Comparison of ENCODE assay signal across 10 mouse cellular contexts in the genomic region with DNA sequence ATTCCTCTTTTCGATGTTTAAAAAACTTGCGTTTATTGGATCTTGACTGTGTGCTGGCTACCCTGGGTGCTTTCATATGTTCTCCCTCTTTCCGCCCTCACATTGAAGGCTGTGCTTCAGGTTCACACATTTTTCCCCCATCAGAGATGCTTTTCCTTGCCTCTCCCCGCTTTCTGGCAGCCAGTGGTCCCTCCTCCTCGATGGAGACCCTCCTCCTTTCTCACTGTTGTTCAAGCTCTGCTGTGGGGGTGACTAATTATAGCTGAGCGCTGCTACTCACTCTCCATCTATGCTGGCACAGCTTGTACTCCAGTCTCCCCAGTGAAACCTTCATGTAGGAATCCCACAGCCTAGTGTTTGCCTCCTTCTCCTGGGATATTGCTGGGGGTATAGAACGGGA. TPM values are rescaled to one million over a fixed set of nuclear protein-coding genes. Genes with fewer than 3 reads are reported as not detected.
DNase-seq lines count a peak whose midpoint lies in the region; ATAC-seq and TF ChIP-seq lines count a peak whose summit lies in the region.
"Had no signal": no experiment of that assay in that cellular context is flagged by ENCODE, and none has a peak within 500 bp of the region (broad histone marks: within the 10 kb centered on the region; RNA-seq: fewer than 3 reads in every experiment).

No protein-coding gene starts in this region.

- peaks cover 40% of the 10 kb centered on the region for H3K79me3 ChIP-seq in C2C12 (ENCODE audit: low read depth)

- H3K27me3 ChIP-seq in heart, embryonic 16.5 days (ENCODE audit: control insufficient read depth, insufficient read depth, low read length): peaks cover 2% of the 10 kb centered on the region; the same call in 1 of the 2 replicates
- H3K27me3 ChIP-seq in C2C12 (ENCODE audit: control insufficient read depth, insufficient read depth, insufficient read length): no peaks in the 10 kb centered on the region
- no peaks in the 10 kb centered on the region for H3K27me3 ChIP-seq in embryonic facial prominence, embryonic 14.5 days (replicated peaks; ENCODE audit: control insufficient read depth, insufficient read depth, low read length)
- H3K27me3 ChIP-seq in limb, embryonic 11.5 days (ENCODE audit: control insufficient read depth, insufficient read depth, low read length): no peaks in the 10 kb centered on the region

- peaks cover 81% of the 10 kb centered on the region for H3K79me2 ChIP-seq in C2C12 (ENCODE audit: control insufficient read depth, insufficient read depth)

- peak overlapping the region; percentile 73; the same call in 1 of the 2 replicates for H3K4me3 ChIP-seq in heart, embryonic 16.5 days (ENCODE audit: low read length)
- H3K4me3 ChIP-seq in C2C12 (ENCODE audit: insufficient read depth, poor library complexity, severe bottlenecking): peak overlapping the region; percentile 77
- H3K4me3 ChIP-seq in embryonic facial prominence, embryonic 14.5 days (ENCODE audit: low read depth, low read length): peak overlapping the region; percentile 51; the same call in 1 of the 2 replicates
- H3K4me3 ChIP-seq in limb, embryonic 11.5 days (ENCODE audit: low read depth, low read length): no peak overlapping the region

- no peak for TF ChIP-seq CTCF in C2C12 (IDR thresholded peaks at IDR 0.05; ENCODE audit: control insufficient read depth, insufficient read depth, insufficient read length)

- WGBS in heart, embryonic 16.5 days: 26% methylated on average over 7 of the region's 7 CpGs
- 33% methylated on average over 7 of the region's 7 CpGs for WGBS in embryonic facial prominence, embryonic 14.5 days
- WGBS in limb, embryonic 11.5 days: 42% methylated on average over 7 of the region's 7 CpGs

- no peak for DNase-seq in heart, adult 8-10 months (ENCODE audit: low spot score)
- DNase-seq in embryonic facial prominence, embryonic 14.5 days (ENCODE audit: low spot score): no peak
- no peak for DNase-seq in limb, embryonic 11.5 days (ENCODE audit: low spot score)
- DNase-seq in urinary bladder, postnatal 4 days (ENCODE audit: low spot score in 2 of 2): no peak
- no peak for DNase-seq in urinary bladder, postnatal 25 days (ENCODE audit: low spot score)
- DNase-seq: kidney, adult 18-20 months; lung, postnatal 36 days had no signal

- no peak overlapping the region for H3K27ac ChIP-seq in heart, embryonic 16.5 days (ENCODE audit: low read length)
- no peak overlapping the region for H3K27ac ChIP-seq in embryonic facial prominence, embryonic 14.5 days (replicated peaks; ENCODE audit: low read depth, low read length)
- no peak overlapping the region for H3K27ac ChIP-seq in limb, embryonic 11.5 days (replicated peaks; ENCODE audit: low read depth, low read length)

- peak overlapping the region; percentile 28 for H3ac ChIP-seq in C2C12 (ENCODE audit: control insufficient read depth, insufficient read length, low read depth)

- no peak for ATAC-seq in heart, embryonic 16.5 days (replicated peaks; ENCODE audit: extremely low read depth, insufficient read depth, low FRiP score)
- no peak for ATAC-seq in embryonic facial prominence, embryonic 14.5 days (ENCODE audit: low read depth)
- no peak for ATAC-seq in limb, embryonic 11.5 days (ENCODE audit: insufficient number of reproducible peaks, low FRiP score, low TSS enrichment, low read depth)
- no peak for ATAC-seq in granulocyte monocyte progenitor cell, adult 5-6 weeks (replicated peaks; ENCODE audit: poor library complexity, severe bottlenecking)

- peaks cover 33% of the 10 kb centered on the region for H3K4me1 ChIP-seq in heart, embryonic 16.5 days (ENCODE audit: control insufficient read depth, insufficient read depth, low read length)
- peaks cover 20% of the 10 kb centered on the region for H3K4me1 ChIP-seq in embryonic facial prominence, embryonic 14.5 days (ENCODE audit: control insufficient read depth, insufficient read depth, low read length)
- peaks cover 22% of the 10 kb centered on the region for H3K4me1 ChIP-seq in limb, embryonic 11.5 days (ENCODE audit: control insufficient read depth, insufficient read depth, low read length)

- peak overlapping the region; percentile 87 for H3K4me2 ChIP-seq in heart, embryonic 16.5 days (ENCODE audit: low read depth, low read length)
- peak overlapping the region; percentile 98 for H3K4me2 ChIP-seq in embryonic facial prominence, embryonic 14.5 days (ENCODE audit: low read depth, low read length)
- H3K4me2 ChIP-seq in limb, embryonic 11.5 days (ENCODE audit: low read depth, severe bottlenecking): peak overlapping the region; percentile 98

- H3K36me3 ChIP-seq in heart, embryonic 16.5 days (ENCODE audit: control insufficient read depth, insufficient read depth): no peaks in the 10 kb centered on the region
- peaks cover 19% of the 10 kb centered on the region for H3K36me3 ChIP-seq in C2C12 (ENCODE audit: control insufficient read depth, insufficient read depth)
- H3K36me3 ChIP-seq in embryonic facial prominence, embryonic 14.5 days (ENCODE audit: control insufficient read depth, insufficient read depth, low read length): no peaks in the 10 kb centered on the region
- H3K36me3 ChIP-seq in limb, embryonic 11.5 days (ENCODE audit: control insufficient read depth, insufficient read depth, low read length): no peaks in the 10 kb centered on the region

- H3K9ac ChIP-seq in heart, embryonic 16.5 days (ENCODE audit: low read length): no peak overlapping the region; the same call in 1 of the 2 replicates
- H3K9ac ChIP-seq in embryonic facial prominence, embryonic 14.5 days (ENCODE audit: low read depth, low read length): no peak overlapping the region
- H3K9ac ChIP-seq in limb, embryonic 11.5 days (ENCODE audit: low read length): no peak overlapping the region

- H3K9me3 ChIP-seq in heart, embryonic 16.5 days (replicated peaks; ENCODE audit: control insufficient read depth, low read length): no peaks in the 10 kb centered on the region
- H3K9me3 ChIP-seq in embryonic facial prominence, embryonic 14.5 days (ENCODE audit: control insufficient read depth, low read length): no peaks in the 10 kb centered on the region
- no peaks in the 10 kb centered on the region for H3K9me3 ChIP-seq in limb, embryonic 11.5 days (ENCODE audit: control insufficient read depth, low read length)

TF ChIP-seq in C2C12, 6 proteins besides CTCF, POLR2A, EP300 and RAD21 (continues in another document):
- TF ChIP-seq USF1 (IDR thresholded peaks at IDR 0.05; ENCODE audit: low read depth) (no peak), CEBPB (IDR thresholded peaks at IDR 0.05; ENCODE audit: low read depth) (no peak), MYOG (IDR thresholded peaks at IDR 0.05; ENCODE audit: control insufficient read depth, extremely low read depth, insufficient read length) (no peak), FOSL1 (IDR thresholded peaks at IDR 0.05; ENCODE audit: insufficient read depth, low read length, poor library complexity, severe bottlenecking) (no peak)

RNA-seq across cellular contexts. Expression of a gene that starts 1.5 kb away (rescaled TPM):
- polyA plus RNA-seq in heart, embryonic 16.5 days (2015; fragmentation: Nextera tagmentation; extraction: Ambion mirVana): 1.1 and 1.4 TPM in 2 replicates
- total RNA-seq in heart, adult 8-10 months (2022): under 1 TPM; 0.41 to 0.79 (median 0.48) TPM
- 6.6 TPM for polyA plus RNA-seq in C2C12 (2012; fragmentation: generic; extraction: Trizol)
- 3.0 and 3.3 TPM in 2 replicates for polyA plus RNA-seq in embryonic facial prominence, embryonic 14.5 days (2014; fragmentation: Nextera tagmentation; extraction: Ambion mirVana)
- polyA plus RNA-seq in limb, embryonic 11.5 days (2014; fragmentation: Nextera tagmentation; extraction: Ambion mirVana): 6.4 and 8.3 TPM in 2 replicates
- 0.82 and 3.8 TPM in 2 replicates for total RNA-seq in granulocyte monocyte progenitor cell, adult 5-6 weeks (2014; fragmentation: Nextera tagmentation)
- 0.41 and 0.73 TPM in 2 replicates for total RNA-seq in granulocyte monocyte progenitor cell, adult 5-6 weeks (2017)

RNA-seq across cellular contexts. Expression of a gene that starts 2.4 kb away (rescaled TPM):
- polyA plus RNA-seq in heart, embryonic 16.5 days (2015; fragmentation: Nextera tagmentation; extraction: Ambion mirVana): 1.1 and 2.3 TPM in 2 replicates
- total RNA-seq in heart, adult 8-10 months (2022): 1 to 10 TPM; 5.8 to 8.1 (median 6.3) TPM
- polyA plus RNA-seq in C2C12 (2012; fragmentation: generic; extraction: Trizol): 30.7 TPM
- 2.4 and 2.7 TPM in 2 replicates for polyA plus RNA-seq in embryonic facial prominence, embryonic 14.5 days (2014; fragmentation: Nextera tagmentation; extraction: Ambion mirVana)
- polyA plus RNA-seq in limb, embryonic 11.5 days (2014; fragmentation: Nextera tagmentation; extraction: Ambion mirVana): 3.4 and 3.7 TPM in 2 replicates
- total RNA-seq in granulocyte monocyte progenitor cell, adult 5-6 weeks (2014; fragmentation: Nextera tagmentation): 7.0 and 12.9 TPM in 2 replicates
- 2.5 and 2.6 TPM in 2 replicates for total RNA-seq in granulocyte monocyte progenitor cell, adult 5-6 weeks (2017)

RNA-seq across cellular contexts. Expression of a gene that starts 22.9 kb away (rescaled TPM):
- 0.18 and 0.21 TPM in 2 replicates for polyA plus RNA-seq in heart, embryonic 16.5 days (2015; fragmentation: Nextera tagmentation; extraction: Ambion mirVana)
- not detected for total RNA-seq in heart, adult 8-10 months (2022)
- 2.0 TPM for polyA plus RNA-seq in C2C12 (2012; fragmentation: generic; extraction: Trizol)
- polyA plus RNA-seq in embryonic facial prominence, embryonic 14.5 days (2014; fragmentation: Nextera tagmentation; extraction: Ambion mirVana): 0.25 and 0.63 TPM in 2 replicates
- 0.84 and 0.92 TPM in 2 replicates for polyA plus RNA-seq in limb, embryonic 11.5 days (2014; fragmentation: Nextera tagmentation; extraction: Ambion mirVana)
- 0.47 TPM in 1 of 2 replicates, not detected in the other for total RNA-seq in granulocyte monocyte progenitor cell, adult 5-6 weeks (2014; fragmentation: Nextera tagmentation)
- total RNA-seq in granulocyte monocyte progenitor cell, adult 5-6 weeks (2017): 0.09 TPM in 1 of 2 replicates, not detected in the other

RNA-seq across cellular contexts. Expression of a gene that starts 24.0 kb away (rescaled TPM):
- 82.1 and 84.2 TPM in 2 replicates for polyA plus RNA-seq in heart, embryonic 16.5 days (2015; fragmentation: Nextera tagmentation; extraction: Ambion mirVana)
- total RNA-seq in heart, adult 8-10 months (2022): 10 to 100 TPM; 23.9 to 28.1 (median 26.0) TPM
- polyA plus RNA-seq in C2C12 (2012; fragmentation: generic; extraction: Trizol): 122 TPM
- 112 and 132 TPM in 2 replicates for polyA plus RNA-seq in embryonic facial prominence, embryonic 14.5 days (2014; fragmentation: Nextera tagmentation; extraction: Ambion mirVana)
- 87.5 and 99.0 TPM in 2 replicates for polyA plus RNA-seq in limb, embryonic 11.5 days (2014; fragmentation: Nextera tagmentation; extraction: Ambion mirVana)
- 82.8 and 106 TPM in 2 replicates for total RNA-seq in granulocyte monocyte progenitor cell, adult 5-6 weeks (2014; fragmentation: Nextera tagmentation)
- total RNA-seq in granulocyte monocyte progenitor cell, adult 5-6 weeks (2017): 37.1 and 64.8 TPM in 2 replicates

RNA-seq across cellular contexts. Expression of a gene that starts 24.1 kb away (rescaled TPM):
- polyA plus RNA-seq in heart, embryonic 16.5 days (2015; fragmentation: Nextera tagmentation; extraction: Ambion mirVana): 0.80 and 0.84 TPM in 2 replicates
- 1 to 10 TPM in 2 of 4 experiments, under 1 TPM in 2; 0.69 to 1.8 (median 1.1) TPM for total RNA-seq in heart, adult 8-10 months (2022)
- polyA plus RNA-seq in C2C12 (2012; fragmentation: generic; extraction: Trizol): 0.69 TPM
- 1.4 and 2.4 TPM in 2 replicates for polyA plus RNA-seq in embryonic facial prominence, embryonic 14.5 days (2014; fragmentation: Nextera tagmentation; extraction: Ambion mirVana)
- 0.64 and 0.92 TPM in 2 replicates for polyA plus RNA-seq in limb, embryonic 11.5 days (2014; fragmentation: Nextera tagmentation; extraction: Ambion mirVana)
- 5.2 and 5.3 TPM in 2 replicates for total RNA-seq in granulocyte monocyte progenitor cell, adult 5-6 weeks (2014; fragmentation: Nextera tagmentation)
- 2.0 and 2.3 TPM in 2 replicates for total RNA-seq in granulocyte monocyte progenitor cell, adult 5-6 weeks (2017)
